Mouse (Mus musculus) embryonic facial prominence, embryonic 13.5 days (tissue): Measurements from ENCODE around the gene Sh3gl2. TPM values are rescaled to one million over a fixed set of nuclear protein-coding genes. Genes with fewer than 3 reads are reported as not detected.

Experiments
- ATAC-seq: fragments of 200-750 bp; cut with Nextera tagmentation; 2 replicates; pipeline ENCODE4 v1.8.0; 2017; ENCODE audit warnings: low read depth; ENCODE audit not compliant: insufficient number of reproducible peaks, insufficient read depth, low FRiP score, low TSS enrichment
- H3K27ac ChIP-seq: fragments of 300-500 bp; sonication (generic); 2 replicates; pipeline ENCODE4 v1.5.1; 2015; ENCODE audit warnings: moderate library complexity, mild to moderate bottlenecking, inconsistent platforms
- H3K27me3 ChIP-seq: fragments of 300-500 bp; sonication (generic); 2 replicates; pipeline ENCODE4 v1.6.1; 2015; ENCODE audit warnings: mild to moderate bottlenecking, inconsistent platforms
- H3K36me3 ChIP-seq: fragments of 300-500 bp; sonication (generic); 2 replicates; pipeline ENCODE4 v1.6.1; 2015; ENCODE audit warnings: mild to moderate bottlenecking, inconsistent platforms
- H3K4me1 ChIP-seq: fragments of 300-500 bp; sonication (generic); 2 replicates; pipeline ENCODE4 v1.6.1; 2015; ENCODE audit warnings: inconsistent platforms
- H3K4me2 ChIP-seq: fragments of 300-500 bp; sonication (generic); 2 replicates; pipeline ENCODE4 v1.6.1; 2015; ENCODE audit warnings: moderate library complexity, mild to moderate bottlenecking, inconsistent platforms
- H3K4me3 ChIP-seq: fragments of 300-500 bp; sonication (generic); 2 replicates; pipeline ENCODE4 v1.5.1; 2015; ENCODE audit warnings: mild to moderate bottlenecking, inconsistent platforms
- H3K9ac ChIP-seq: fragments of 300-500 bp; sonication (generic); 2 replicates; pipeline ENCODE4 v1.6.1; 2015; ENCODE audit warnings: mild to moderate bottlenecking, inconsistent platforms
- H3K9me3 ChIP-seq: fragments of 300-500 bp; sonication (generic); 2 replicates; pipeline ENCODE4 v1.6.1; 2016; ENCODE audit warnings: inconsistent platforms
- WGBS: fragments of 180-500 bp; shearing (Covaris S2); methylation state at CpG from one replicate; pipeline ENCODE4 v1.1.7; 2015; ENCODE audit warnings: mixed read lengths; 5-methylcytosine and 5-hydroxymethylcytosine counted together
- polyA plus RNA-seq: library from polyadenylated mRNA; unstranded; fragments of >200 nt; fragmentation: Nextera tagmentation; extraction: Ambion mirVana; gene quantifications from 2 replicates; pipeline ENCODE4 v1.2.1, GENCODE M21; 2015

The Sh3gl2 gene
- polyA plus RNA-seq, 1 experiment from 2014 or later, result 6.1 TPM

- peaks cover 8% of the 10 kb centered on the region; the same call in 1 of the 2 replicates for H3K4me1 ChIP-seq
- no peaks in the 10 kb centered on the region for H3K36me3 ChIP-seq
- peak overlapping the region; percentile 75 for H3K9ac ChIP-seq
- no peak overlapping the region for H3K27ac ChIP-seq
- WGBS, result under 1% methylated on average over 43 of the region's 43 CpGs
- H3K27me3 ChIP-seq, result peaks cover 67% of the 10 kb centered on the region
- H3K9me3 ChIP-seq, result no peaks in the 10 kb centered on the region
- ATAC-seq, result 0 out of 2 replicates have a peak, but pooled peaks have one; percentile 50
- H3K4me2 ChIP-seq, result peak overlapping the region; percentile 97
- H3K4me3 ChIP-seq, result peak overlapping the region; percentile 73
Measured at GRCm38 (mm10) chr4:85205636-85206211, 798 bp downstream of the Sh3gl2 start.

DNA sequence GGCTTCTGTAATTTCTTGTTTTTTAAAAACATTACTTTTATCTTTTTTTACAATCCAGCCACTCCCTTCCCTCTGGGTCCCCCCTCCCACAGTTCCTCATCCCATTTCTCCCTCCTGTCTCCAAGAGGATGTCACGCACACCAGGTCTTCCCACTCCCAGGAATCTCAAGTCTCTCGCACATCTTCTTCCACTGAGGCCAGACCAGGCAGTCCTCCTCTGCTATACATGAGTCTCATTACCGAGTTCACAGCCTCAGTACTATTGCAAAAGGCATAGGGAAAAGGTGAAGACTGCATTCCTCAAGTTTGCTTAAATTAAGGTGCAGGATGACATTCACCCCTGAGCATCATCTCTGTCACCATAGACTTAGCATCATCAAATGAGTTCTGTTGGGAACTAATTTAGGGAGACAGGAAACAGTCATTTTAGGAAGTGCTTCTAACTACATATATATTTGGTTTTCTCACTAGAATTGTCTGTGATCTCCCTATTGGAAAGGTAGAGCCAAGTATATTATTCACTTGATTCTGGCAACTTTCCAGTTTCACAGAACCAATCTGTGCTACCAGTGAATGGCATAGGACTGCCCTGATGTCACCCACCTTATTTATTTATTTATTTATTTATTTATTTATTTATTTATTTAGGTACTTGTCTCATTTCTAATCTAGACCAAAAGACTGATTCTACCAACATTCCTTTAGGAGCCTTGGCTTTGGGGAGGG, 1.9 kb downstream of the Sh3gl2 start:
- H3K9me3 ChIP-seq, result no peaks in the 10 kb centered on the region
- no peak overlapping the region for H3K9ac ChIP-seq
- H3K27ac ChIP-seq, result no peak overlapping the region
- H3K4me1 ChIP-seq, result peaks cover 8% of the 10 kb centered on the region; the same call in 1 of the 2 replicates
- no peak overlapping the region for H3K4me3 ChIP-seq
- H3K27me3 ChIP-seq, result peaks cover 63% of the 10 kb centered on the region
- 47% methylated on average over 3 of the region's 3 CpGs for WGBS
- H3K4me2 ChIP-seq, result no peak overlapping the region
- H3K36me3 ChIP-seq, result no peaks in the 10 kb centered on the region
- ATAC-seq, result no peak

DNA sequence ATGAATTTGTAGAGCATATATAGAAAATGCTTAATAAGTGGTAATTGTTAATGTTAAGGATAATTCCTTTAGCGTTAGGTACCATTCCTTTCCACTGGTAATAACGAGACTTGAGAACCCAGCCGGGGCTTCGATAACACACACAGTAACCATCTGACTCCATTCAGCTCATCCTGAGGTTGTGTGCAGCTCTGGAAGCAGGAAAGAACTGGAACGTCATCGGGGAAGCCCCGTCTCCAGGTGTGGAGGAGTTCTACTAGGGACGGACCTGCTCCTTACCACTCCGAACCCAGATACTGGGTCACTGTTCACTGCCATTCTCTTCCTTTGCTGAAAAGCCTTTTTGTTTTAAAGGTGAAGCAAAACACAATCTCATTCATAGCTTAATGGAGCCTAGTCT, 2.6 kb downstream of the Sh3gl2 start:
- peaks cover 8% of the 10 kb centered on the region; the same call in 1 of the 2 replicates for H3K4me1 ChIP-seq
- no peak overlapping the region for H3K9ac ChIP-seq
- 90% methylated on average over 9 of the region's 9 CpGs for WGBS
- peaks cover 57% of the 10 kb centered on the region for H3K27me3 ChIP-seq
- no peaks in the 10 kb centered on the region for H3K9me3 ChIP-seq
- H3K36me3 ChIP-seq, result no peaks in the 10 kb centered on the region
- no peak overlapping the region for H3K27ac ChIP-seq
- ATAC-seq, result no peak
- no peak overlapping the region for H3K4me3 ChIP-seq
- H3K4me2 ChIP-seq, result no peak overlapping the region

GRCm38 (mm10) chr4:85208531-85208930, 3.6 kb downstream of the Sh3gl2 start:
- 73% methylated on average over 1 of the region's 1 CpGs for WGBS
- H3K27me3 ChIP-seq, result peaks cover 47% of the 10 kb centered on the region

DNA sequence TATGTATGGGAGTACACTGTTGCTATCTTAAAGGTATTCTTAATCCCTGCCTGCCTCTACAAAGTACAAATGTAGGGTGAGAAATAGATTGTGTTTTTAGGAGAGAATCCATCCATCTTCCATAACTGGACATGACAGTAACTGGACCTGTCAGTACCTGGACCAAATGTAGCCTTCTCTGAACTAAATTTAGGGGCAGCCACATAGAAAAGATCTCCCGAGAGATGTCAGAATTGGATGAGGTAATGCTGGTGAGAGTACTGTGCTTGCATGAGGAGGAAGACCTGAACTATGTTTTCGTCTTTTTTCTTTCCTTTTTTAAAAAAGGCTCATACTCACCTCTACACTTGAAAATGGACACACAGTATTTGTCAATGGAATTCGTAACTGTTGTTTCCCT, 6.0 kb downstream of the Sh3gl2 start:
- H3K4me3 ChIP-seq, result no peak overlapping the region
- ATAC-seq, result no peak
- H3K36me3 ChIP-seq, result no peaks in the 10 kb centered on the region
- H3K27me3 ChIP-seq, result peaks cover 25% of the 10 kb centered on the region
- no peak overlapping the region for H3K4me2 ChIP-seq
- H3K27ac ChIP-seq, result no peak overlapping the region
- no peaks in the 10 kb centered on the region for H3K9me3 ChIP-seq
- H3K4me1 ChIP-seq, result peaks cover 2% of the 10 kb centered on the region; the same call in 1 of the 2 replicates
- 73% methylated on average over 3 of the region's 3 CpGs for WGBS
- no peak overlapping the region for H3K9ac ChIP-seq

More at GRCm38 (mm10) chr4:85208531-85208930, 3.6 kb downstream of the Sh3gl2 start:
- no peak overlapping the region for H3K4me2 ChIP-seq
- H3K4me3 ChIP-seq, result no peak overlapping the region
- no peaks in the 10 kb centered on the region for H3K9me3 ChIP-seq
- H3K27ac ChIP-seq, result no peak overlapping the region
- peaks cover 8% of the 10 kb centered on the region; the same call in 1 of the 2 replicates for H3K4me1 ChIP-seq
- no peak for ATAC-seq
- H3K9ac ChIP-seq, result no peak overlapping the region
- no peaks in the 10 kb centered on the region for H3K36me3 ChIP-seq

- Histone ChIP-seq H3K36me3 (no peaks in the 10 kb centered on the region), H3K4me1 (no peaks in the 10 kb centered on the region), H3K9ac (no peak overlapping the region), H3K4me2 (no peak overlapping the region), H3K4me3 (no peak overlapping the region), H3K27ac (no peak overlapping the region), H3K27me3 (no peaks in the 10 kb centered on the region), H3K9me3 (no peaks in the 10 kb centered on the region)
- ATAC-seq, result no peak
- 77% methylated on average over 4 of the region's 4 CpGs for WGBS
Measured at GRCm38 (mm10) chr4:85217003-85217402, 12.1 kb downstream of the Sh3gl2 start.

GRCm38 (mm10) chr4:85222716-85223115, 17.8 kb downstream of the Sh3gl2 start:
- Histone ChIP-seq H3K36me3 (no peaks in the 10 kb centered on the region), H3K4me1 (no peaks in the 10 kb centered on the region), H3K27ac (no peak overlapping the region), H3K9me3 (no peaks in the 10 kb centered on the region), H3K27me3 (no peaks in the 10 kb centered on the region), H3K4me3 (no peak overlapping the region), H3K9ac (no peak overlapping the region), H3K4me2 (no peak overlapping the region)
- ATAC-seq, result no peak
- 59% methylated on average over 5 of the region's 5 CpGs for WGBS

GRCm38 (mm10) chr4:85226731-85227130, 21.8 kb downstream of the Sh3gl2 start:
- Histone ChIP-seq H3K4me3 (no peak overlapping the region), H3K9ac (no peak overlapping the region), H3K4me1 (no peaks in the 10 kb centered on the region), H3K27me3 (no peaks in the 10 kb centered on the region), H3K9me3 (no peaks in the 10 kb centered on the region), H3K36me3 (no peaks in the 10 kb centered on the region), H3K4me2 (no peak overlapping the region), H3K27ac (no peak overlapping the region)
- no peak for ATAC-seq
- 76% methylated on average over 5 of the region's 5 CpGs for WGBS

GRCm38 (mm10) chr4:85227664-85228588, 23.0 kb downstream of the Sh3gl2 start:
- H3K36me3 ChIP-seq, result no peaks in the 10 kb centered on the region
- H3K27me3 ChIP-seq, result no peaks in the 10 kb centered on the region
- ATAC-seq, result no peak
- 70% methylated on average over 9 of the region's 9 CpGs for whole genome bisulfite sequencing
- H3K4me1 ChIP-seq, result peaks cover 4% of the 10 kb centered on the region; the same call in 1 of the 2 replicates
- no peak overlapping the region for H3K4me2 ChIP-seq
- H3K4me3 ChIP-seq, result no peak overlapping the region
- no peak overlapping the region for H3K9ac ChIP-seq
- H3K27ac ChIP-seq, result no peak overlapping the region
- no peaks in the 10 kb centered on the region for H3K9me3 ChIP-seq

GRCm38 (mm10) chr4:85228589-85228948, 23.6 kb downstream of the Sh3gl2 start:
- 88% methylated on average over 5 of the region's 5 CpGs for WGBS
- peaks cover 6% of the 10 kb centered on the region; the same call in 1 of the 2 replicates for H3K4me1 ChIP-seq
- ATAC-seq, result no peak
- H3K4me2 ChIP-seq, result no peak overlapping the region
- no peak overlapping the region for H3K4me3 ChIP-seq
- H3K9me3 ChIP-seq, result no peaks in the 10 kb centered on the region
- no peak overlapping the region for H3K9ac ChIP-seq
- no peak overlapping the region for H3K27ac ChIP-seq
- no peaks in the 10 kb centered on the region for H3K27me3 ChIP-seq
- no peaks in the 10 kb centered on the region for H3K36me3 ChIP-seq
